Mouse (Mus musculus) left cerebral cortex, adult 11 months (tissue): ENCODE measurements around the gene Slc2a13.

Experiments used
- DNase-seq: peaks from one replicate; pipeline ENCODE4 v3.0.0; 2022; ENCODE audit warnings: low spot score

The Slc2a13 gene

DNA sequence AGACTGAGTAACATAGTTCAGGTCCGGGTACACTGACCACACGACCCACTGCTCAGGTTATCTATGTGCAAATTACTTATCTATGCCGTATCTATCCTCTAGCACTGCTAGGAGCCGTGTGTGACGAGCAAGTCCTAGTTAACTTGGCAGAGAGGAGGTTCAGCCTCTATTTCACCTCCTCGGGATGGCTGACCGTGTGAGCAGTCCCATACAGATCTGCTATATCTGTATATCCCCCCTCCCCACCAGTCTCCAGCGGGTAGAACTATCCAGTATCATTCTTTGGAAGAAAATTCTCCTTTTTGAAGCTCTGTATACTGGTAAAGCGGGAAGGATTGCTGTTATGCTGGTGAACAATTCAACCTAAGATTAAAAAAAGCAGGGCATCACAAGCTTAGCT lies 70.8 kb downstream of the Slc2a13 start:
- DNase-seq, result no peak

DNA sequence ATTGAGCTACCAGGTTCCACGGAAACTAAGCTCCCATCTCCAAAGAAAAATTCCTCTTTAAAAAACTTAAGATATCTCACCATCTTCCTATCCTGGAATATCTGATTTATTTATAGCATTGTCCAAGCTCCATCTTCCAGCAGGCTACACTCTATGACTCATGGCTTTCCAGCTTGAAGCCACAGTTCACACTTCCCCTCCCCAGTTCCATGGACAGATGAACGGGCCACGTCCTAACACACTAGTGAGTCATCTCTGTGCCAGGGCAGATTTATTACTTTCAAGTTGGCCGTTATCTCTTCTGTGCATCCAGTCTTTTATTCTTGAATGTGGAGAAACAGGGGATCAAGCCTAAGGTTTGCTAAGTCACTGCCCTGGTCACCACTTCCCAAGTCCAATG lies 78.0 kb downstream of the Slc2a13 start:
- DNase-seq, result no peak

DNA sequence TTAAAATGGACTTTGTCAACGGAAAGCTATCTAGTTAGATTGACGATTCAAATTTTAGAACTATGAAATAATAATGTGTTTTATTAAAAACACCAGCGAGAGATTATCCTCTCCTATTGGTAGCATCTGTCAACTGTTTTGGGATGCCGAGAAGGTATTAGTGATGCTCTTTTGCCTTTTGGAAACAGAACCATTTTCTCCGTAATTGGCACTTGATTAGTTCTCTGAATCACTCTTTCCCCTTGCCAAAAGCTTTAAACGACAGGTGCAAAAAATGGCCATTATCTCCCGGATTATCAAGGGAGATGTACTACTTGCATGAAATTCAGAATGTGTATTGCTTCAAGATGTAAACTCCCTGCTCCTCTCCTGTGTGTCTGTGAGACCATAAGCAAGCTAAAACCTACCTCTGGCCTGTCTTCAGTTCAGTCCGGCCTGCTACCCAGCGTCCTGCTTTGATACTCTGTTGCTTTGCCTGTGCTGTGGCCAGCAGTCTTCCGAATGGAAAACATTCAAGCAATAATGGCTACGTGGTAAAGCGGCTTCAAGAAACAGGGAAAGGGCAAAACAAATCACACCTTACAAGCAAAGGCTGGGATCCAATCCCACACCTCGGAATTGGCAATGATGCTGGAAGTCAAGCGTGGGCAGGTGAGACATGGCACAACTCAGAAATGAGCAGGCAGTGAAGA lies 93.0 kb downstream of the Slc2a13 start:
- DNase-seq, result no peak

DNA sequence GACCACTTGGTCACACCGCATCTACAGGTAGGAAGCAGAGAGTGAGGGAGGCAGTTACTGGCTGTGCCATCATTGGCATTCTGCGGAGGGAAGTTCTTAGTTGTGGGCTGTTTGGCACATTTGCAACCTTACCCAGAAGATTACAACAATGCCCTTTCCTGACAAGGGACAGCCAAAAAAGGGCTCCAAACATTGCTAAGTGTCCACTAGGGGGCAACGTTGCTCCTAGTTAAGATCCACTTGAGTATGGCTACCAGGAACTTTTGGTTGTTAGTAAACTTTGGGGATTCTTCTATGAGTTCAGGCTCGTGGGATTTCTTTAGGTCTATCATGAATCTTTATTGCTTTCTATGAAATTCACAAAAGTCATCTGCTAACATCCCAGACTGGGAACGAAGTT lies 95.3 kb downstream of the Slc2a13 start:
- no peak for DNase-seq

DNA sequence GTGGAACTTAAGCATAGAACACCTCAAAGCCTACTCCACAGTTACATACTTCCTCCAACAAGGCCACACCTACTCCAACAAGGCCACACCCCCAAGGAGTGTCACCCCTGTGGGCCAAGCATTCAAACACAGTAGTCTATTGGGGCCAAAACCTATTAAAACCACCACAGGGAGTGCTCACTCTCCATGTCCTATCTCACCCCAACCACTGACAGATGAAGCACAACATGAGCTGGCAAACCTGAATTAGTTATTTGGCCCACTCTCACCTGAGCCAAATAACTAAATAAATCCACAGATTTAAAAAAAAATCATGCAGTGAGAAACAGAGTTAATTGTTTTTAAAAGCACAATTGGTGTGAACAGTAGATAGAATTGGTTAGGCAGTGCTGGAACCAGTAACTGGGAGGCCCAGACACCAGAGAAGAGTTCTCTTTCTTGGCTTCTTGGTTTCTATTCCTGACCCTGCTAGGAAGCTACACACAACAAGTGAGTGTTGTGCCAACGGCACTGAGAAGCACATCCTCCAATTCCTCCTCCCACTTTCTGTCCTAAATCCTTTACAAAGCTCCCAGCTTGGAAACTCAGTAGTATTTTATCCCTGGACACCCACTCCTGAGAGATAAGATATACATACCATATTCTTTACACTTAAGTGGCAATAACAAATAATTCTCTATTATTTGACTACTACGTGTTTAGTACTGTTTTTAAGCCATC lies 99.2 kb downstream of the Slc2a13 start:
- DNase-seq, result no peak

DNA sequence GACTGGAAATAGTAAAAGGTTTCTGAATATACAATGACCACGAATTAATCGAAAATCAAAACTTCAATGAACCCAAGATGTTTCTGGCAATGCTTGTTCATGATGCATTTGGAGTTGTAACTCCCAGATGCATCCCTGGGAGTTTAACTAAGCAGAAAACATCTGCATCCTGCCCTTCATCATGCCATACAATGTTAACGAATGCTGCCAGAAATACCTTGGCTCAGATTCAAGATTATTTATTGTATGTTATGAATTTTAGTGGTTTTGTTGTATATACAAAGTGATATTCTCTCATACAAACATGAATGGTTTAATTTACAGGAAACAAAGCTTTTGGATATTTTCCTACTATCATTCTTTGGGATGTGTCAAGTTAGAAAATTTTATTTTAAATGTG lies 107.7 kb downstream of the Slc2a13 start:
- DNase-seq, result no peak

DNA sequence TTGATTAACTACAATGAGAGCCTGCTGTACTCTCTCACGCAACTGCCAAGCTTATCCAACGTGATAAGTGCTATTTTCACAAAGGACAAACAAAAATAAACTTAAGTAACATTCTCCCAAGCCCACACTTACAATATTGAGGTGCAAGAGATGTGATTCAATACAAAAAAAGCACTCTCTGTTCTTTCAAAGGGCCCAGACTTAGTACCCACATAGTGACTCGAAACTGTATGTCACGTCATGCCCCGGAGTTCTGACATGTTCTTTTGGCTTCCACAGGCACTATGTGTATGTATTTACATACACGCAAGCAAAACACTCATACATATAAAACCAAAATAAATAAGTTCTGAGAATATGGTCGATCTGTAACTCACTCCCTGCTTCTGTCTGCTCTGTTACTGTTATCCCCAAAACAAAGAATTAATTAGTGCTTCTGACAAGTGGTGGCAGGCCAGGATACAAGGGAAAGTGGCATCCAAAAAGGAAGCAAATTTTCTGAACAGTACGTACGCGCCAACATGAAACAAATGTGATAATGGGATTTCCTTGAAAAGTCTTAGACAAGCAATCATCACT lies 109.1 kb downstream of the Slc2a13 start:
- DNase-seq, result no peak

DNA sequence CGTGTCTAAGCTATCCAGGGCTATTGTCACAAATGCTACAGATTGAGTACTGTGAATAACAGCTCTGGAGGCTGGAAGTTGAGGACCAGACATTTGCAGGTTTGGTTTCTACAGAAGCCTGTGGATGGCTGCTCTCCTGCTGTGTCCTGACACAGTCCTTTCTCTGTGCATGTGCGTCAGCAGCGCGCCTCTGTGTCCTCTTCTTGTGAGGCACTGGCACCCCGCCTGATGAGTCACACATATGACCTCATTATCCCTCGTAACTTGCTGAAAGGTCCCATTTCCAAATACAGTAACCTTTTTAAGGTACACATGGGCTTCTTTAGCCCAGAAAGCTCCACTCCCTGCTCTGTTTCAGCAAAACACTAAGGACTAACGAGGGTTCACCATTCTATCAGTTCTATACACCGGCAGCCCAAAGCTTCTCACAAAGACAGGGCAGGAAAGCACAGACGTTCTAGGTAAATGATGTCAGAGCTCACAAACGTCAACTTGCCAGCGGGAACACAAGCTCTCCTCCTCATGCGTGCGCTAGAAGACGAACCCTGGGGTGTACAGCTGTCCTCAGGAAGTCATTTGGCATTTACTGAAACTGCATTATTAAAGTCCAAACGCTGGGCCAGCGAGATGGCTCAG lies 109.9 kb downstream of the Slc2a13 start:
- DNase-seq, result peak; percentile 35

DNA sequence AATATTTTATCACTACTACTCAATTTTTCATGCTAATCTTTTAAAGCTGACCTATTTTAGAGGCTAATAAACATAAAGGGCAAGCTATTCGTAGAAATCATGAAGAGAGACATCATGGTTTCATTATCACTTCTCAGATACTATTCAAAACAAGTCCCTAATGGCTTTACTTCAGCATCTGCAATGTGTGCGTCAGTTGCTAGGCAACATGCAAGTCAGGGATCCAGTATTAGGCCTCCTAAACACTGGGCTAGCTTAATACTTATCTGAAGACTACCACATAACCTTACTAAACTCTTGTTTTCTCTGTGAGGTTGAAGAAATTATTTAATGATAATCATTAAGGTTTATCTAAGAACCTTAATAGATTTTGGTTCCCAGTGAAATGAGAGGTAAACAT lies 111.1 kb downstream of the Slc2a13 start:
- DNase-seq, result no peak

DNA sequence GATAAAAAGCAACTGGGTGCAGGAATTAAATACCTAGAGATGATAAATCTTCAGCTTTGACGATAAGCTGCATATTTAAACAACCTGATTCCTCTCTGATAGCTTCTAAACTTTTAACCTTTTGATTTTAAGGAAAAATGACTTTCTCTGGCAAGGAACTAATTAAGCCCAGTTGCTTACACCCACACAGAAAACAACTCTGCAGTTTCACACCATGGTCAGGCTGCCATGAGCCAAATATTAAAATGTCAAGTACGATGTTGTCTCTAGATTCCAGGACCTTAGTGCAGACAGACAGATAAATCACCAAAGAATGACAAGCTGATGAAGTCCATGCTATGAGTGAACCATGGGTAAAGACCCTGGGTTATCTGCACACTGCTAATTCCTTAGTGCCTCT lies 115.9 kb downstream of the Slc2a13 start:
- no peak for DNase-seq

DNA sequence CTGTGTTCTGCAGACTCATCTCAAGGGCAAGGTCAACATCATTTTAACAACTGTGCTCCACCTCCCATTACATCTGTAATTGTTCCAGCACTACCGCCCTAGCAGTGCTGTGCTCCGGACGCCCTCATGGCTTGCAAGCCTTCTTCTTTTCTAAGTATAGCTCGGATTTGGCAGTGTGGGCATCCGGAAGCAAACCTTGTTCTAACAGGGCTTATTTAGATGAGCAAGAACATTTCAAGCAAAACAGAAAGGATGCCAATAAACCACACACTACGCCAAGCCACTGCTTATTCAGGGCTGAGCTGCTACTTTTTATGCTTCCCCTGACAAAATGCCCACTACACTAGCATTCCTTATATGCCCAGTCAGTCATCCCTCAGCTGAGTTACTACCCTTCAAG lies 127.7 kb downstream of the Slc2a13 start:
- peak; percentile 36 for DNase-seq

DNA sequence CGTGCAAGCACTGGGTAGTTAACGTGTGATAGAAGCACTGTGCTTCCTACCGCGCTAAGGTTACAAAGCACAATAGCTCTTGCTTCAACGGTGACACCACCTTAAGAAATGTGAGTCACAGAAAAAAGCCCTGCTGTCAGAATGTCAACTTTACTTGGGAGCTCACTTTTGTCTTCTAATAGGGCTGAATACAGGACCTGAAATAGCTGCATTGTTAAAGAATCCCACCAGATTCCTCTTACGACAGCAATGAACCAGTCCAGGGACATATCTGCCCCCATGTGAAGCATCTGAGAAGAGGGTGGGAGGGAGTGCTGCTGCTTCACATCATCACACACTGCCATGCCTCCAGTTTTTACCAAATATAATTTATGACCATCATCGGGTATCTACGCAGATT lies 129.6 kb downstream of the Slc2a13 start:
- peak; percentile 47 for DNase-seq

DNA sequence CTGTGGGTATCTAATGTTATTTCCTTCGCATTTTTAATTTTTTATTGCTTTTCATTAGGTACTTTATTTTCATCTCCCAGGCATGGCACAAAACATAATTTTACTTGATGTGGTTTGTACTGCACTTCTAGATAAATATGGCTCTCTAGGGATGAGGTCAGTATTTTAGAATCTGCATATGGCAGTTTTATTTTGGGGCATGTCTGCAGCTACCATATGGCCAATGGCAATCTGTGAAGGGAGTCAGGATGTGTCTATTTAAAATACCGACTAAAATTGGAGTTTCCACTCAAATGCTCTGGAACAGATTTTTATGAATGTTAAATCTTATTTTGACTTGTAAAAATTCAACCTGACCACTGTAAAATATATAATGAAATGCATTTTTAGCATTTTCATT lies 133.2 kb downstream of the Slc2a13 start:
- peak; percentile 37 for DNase-seq

DNA sequence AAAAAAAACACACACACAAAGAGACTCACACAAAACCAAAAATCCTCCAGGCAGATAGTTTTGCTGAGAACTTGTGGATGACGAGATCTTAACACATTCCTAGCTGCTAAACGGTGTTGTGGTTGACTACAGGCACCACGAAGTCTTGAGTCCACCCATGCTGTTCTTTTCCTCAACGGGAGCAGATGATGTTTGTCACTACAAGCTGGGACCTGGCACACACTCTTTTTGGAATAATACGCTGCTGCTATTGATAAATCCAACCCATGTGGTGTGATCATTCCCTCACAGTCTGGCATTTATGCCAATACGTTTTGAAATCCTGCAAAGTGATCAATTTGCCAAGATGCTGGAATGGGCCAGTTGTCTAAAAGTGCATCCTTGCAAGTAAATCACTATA lies 147.6 kb downstream of the Slc2a13 start:
- no peak for DNase-seq

DNA sequence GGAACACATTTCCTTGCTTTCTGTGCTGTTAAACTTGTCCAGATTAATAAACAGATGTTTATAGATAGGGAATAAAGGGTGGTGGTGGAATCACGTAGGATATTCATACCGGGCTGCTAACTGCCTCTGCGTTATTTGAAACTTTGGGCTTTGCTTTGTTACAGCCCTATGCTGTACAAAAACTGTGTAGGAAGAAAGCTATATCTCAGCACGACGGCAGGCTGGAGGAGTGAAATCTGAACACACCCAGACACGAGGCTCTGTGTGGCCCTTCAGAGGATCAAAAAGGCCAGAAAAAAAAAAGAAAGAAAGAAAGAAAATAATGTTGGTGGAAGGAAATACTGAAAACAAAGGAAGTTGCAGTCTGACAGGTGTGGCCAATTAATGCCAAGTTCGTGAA lies 166.1 kb downstream of the Slc2a13 start:
- no peak for DNase-seq

DNA sequence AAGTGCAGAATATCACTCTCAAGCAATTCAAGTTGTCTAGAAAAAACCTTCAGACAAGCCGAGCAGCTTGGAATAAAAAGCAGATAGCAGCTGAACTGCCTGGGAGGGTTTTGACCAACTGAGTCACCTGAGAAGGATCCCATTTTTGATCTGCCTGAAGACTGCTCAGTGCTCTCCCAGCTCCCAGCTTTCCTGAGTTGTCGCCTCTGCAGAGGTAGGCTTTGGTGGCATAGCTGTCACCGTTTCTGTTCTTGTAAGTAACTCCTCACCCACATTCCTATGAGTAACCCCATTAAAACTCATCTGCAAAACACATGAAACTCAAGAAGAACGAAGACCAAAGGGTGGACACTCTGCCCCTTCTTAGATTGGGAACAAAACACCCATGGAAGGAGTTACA lies 177.9 kb downstream of the Slc2a13 start:
- DNase-seq, result no peak

DNA sequence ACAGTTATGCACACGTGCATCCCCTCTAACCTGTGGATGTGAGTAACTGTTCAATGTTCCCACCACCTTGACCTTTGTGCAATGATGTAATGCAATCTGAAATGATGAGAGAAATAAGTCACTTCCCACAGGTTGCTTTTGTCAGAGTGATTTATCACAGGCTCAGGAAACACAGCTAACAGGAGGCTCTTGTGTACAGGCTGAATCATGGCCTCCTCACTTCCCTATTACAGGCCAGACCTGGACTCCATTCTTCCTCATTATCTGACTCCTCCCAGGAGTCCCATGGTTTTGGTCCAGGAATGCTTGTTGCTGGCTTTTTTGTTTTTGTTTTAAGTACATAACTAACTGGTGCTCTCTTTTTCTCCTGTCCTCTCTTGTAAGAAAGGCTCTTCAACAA lies 189.4 kb downstream of the Slc2a13 start:
- no peak for DNase-seq

DNA sequence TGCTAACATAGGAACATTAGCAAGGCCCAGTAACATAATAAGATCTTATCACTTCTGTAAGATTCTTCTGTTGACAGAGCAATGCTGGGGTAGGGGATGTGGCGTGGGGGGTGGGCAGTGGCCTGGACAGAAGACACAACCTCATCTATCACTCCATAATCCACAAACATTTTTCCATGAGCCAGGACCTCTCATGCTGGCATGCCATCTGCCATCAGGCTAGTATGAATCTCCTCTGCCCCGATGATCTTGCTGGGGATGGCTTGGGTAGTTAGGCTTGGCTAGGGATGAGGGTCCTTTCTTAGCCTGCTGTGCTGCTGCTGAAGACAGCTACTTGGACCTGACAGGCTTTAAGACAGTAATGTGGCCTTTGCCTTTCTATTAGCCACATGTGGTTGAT lies 190.5 kb downstream of the Slc2a13 start:
- no peak for DNase-seq

DNA sequence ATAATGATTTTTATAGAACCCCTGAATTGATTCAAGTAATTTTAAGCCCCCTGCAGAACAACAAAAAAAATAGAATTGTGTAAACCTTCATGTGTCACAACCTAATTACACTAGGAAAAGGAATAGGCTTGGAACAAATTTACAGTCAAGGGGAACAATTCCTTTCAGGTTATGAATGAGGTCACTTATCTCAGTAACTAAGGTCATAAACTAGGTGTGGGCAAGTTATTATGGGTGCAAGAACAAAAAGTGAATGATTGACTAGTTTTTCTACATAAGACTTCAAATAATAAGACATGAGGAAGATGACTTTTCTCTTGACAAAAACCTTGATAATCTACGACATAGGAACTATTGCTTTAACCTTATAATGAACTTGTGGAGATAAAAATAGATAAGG lies 191.2 kb downstream of the Slc2a13 start:
- no peak for DNase-seq

DNA sequence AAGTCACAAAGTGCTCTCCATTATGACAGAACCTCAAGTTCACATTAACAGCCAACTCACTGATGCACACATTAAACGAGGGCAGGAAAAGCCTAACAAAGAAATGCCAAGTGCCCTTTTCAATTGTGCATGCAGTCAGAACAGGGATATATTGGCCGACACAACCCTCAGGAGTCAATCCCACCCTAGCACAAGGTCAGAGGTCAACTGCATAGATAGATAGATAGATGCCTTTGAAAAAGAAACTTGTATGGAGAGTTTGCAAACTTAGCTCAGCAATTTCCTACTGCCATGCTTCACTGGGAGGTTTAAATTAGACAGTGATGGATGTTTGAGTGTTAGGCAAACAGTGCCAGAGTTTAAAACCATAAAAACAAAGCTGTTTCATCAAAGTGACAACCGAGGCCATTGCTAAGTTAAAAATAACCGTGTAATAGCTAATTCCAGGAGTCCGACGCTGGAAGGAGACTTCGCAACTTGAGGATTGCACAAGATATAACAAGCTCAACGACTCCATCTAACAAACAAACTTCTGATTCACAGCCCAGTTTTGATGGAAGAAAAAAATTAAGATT lies 194.2 kb downstream of the Slc2a13 start:
- no peak for DNase-seq

DNA sequence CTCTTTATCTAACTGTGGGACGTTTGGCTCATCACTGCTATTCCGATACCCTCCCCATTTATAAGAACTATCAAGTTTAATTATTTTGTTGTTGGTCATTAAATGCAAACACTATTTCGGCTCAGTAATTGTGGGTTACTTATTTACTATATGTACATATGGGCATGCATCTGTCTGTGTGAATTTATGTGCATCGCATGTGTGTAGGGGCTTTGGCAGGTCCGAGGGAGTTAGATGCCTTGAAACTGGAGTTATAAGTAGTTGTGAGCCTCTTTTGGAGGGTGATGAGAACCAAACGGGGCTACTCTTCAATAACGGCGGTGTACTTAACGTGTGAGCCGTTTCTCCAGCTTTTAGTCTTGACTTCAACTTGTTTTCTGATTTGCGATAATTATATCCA lies 195.5 kb downstream of the Slc2a13 start:
- no peak for DNase-seq

DNA sequence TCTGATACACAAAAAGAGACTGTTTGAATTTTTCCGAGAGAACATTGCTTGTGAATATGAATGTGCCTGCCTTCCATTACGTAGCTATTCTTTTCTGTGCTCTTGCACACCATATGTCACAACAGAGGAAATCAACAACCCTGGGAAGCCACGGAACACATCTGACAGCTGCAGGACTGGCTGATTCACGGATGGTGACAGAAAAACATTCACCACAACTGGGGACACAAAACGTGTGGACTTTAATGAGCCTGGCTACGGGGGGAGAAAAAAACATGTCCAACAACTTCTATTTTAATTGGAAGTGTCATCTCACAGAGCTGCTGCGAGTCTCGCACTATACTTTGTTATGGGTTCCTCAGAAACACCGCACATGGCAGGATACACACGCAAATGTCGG lies 196.0 kb downstream of the Slc2a13 start:
- no peak for DNase-seq

DNA sequence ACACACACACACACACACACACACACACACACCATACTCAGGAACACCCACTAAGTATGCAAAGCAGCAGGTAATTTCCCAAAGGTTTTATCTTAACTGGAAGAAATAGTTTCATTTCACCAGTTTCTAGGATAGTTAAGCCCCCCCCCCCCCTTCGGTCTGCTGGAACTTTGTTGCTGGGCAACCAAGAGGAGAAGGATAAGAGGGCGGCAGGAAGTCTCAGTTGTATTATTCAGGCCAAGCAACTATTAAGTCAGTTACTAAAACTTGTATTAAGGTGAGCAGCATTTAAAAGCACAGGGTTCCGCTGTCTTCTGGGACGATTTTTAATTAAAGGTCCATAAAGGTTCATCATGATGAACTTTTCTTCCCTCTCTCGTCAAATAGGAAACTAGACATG lies 198.6 kb downstream of the Slc2a13 start:
- DNase-seq, result no peak
